Mouse (Mus musculus) layer of hippocampus, adult 9-11 months (tissue): ENCODE measurements around the gene Abhd8.
"Not testable (repeated sequence)": the region's sequence is repeated elsewhere in the genome, so short reads cannot be mapped to it uniquely, and the experiment has no call there.

ENCODE experiments used
- DNase-seq: peaks from one replicate; pipeline ENCODE4 v3.0.0; 2022

The Abhd8 gene

GRCm38 (mm10) chr8:71457659-71458270 is 5.7 kb downstream of the Abhd8 start:
- DNase-seq = no peak

- no peak for DNase-seq
Measured at GRCm38 (mm10) chr8:71456906-71457305, 6.5 kb downstream of the Abhd8 start.

- no peak for DNase-seq
Measured at GRCm38 (mm10) chr8:71454668-71455067, 8.8 kb downstream of the Abhd8 start.

GRCm38 (mm10) chr8:71452669-71453068 is 10.8 kb downstream of the Abhd8 start:
- no peak for DNase-seq

- no peak for DNase-seq
Measured at GRCm38 (mm10) chr8:71451777-71452176, 11.7 kb downstream of the Abhd8 start.

GRCm38 (mm10) chr8:71451337-71451736 is 12.1 kb downstream of the Abhd8 start:
- no peak for DNase-seq

GRCm38 (mm10) chr8:71445096-71445495 is 18.4 kb downstream of the Abhd8 start:
- no peak for DNase-seq

- DNase-seq = no peak
Measured at GRCm38 (mm10) chr8:71441404-71441803, 22.1 kb downstream of the Abhd8 start.

GRCm38 (mm10) chr8:71437041-71437440 is 26.4 kb downstream of the Abhd8 start:
- DNase-seq = no peak

GRCm38 (mm10) chr8:71432935-71433334 is 30.5 kb downstream of the Abhd8 start:
- DNase-seq = not testable (repeated sequence)

GRCm38 (mm10) chr8:71422121-71422520 is 41.3 kb downstream of the Abhd8 start:
- DNase-seq = no peak

- no peak for DNase-seq
Measured at GRCm38 (mm10) chr8:71411535-71412273, 51.8 kb downstream of the Abhd8 start.

- DNase-seq = no peak
Measured at GRCm38 (mm10) chr8:71408231-71408630, 55.2 kb downstream of the Abhd8 start.

GRCm38 (mm10) chr8:71407441-71407840 is 56.0 kb downstream of the Abhd8 start:
- no peak for DNase-seq
